Mouse (Mus musculus) small intestine, adult 2 months (tissue): ENCODE results near the gene Rnls.

Experiments
- CTCF ChIP-seq: fragments of 200-500 bp; IDR thresholded peaks from 2 replicates; pipeline ENCODE4 v1.5.1; 2012; ENCODE audit warnings: low read depth, mild to moderate bottlenecking, control low read depth, inconsistent platforms, low read length, moderate library complexity, mixed read lengths; ENCODE audit not compliant: insufficient replicate concordance, insufficient read length; ENCODE audit errors: extremely low read depth
- POLR2A ChIP-seq: fragments of 200-500 bp; IDR thresholded peaks from 2 replicates; pipeline ENCODE4 v1.6.1; 2012; ENCODE audit warnings: low read depth, mild to moderate bottlenecking, control low read depth, inconsistent platforms, low read length, moderate library complexity

DNA sequence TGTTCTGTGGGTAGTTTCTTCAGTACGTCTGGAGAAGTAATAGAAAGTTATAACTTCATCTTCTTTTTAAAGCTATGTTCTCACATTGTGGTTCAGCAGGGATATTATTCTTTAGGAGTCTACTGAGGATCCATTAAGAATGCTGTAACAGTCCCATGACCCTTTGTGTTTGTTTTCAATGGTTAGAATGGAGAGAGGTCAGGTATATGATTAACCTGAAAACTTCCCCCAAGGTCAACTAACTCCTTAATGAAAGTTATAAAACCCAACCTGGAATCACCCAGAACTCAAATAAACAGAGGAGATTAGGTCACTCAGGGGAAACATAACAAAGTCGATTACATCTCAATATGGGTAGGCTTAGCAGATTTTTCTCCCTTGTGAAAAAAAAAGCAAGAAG lies 120.5 kb downstream of the Rnls start:
- TF ChIP-seq CTCF (no peak), POLR2A (no peak)
